Mouse (Mus musculus) liver, postnatal 0 days (tissue): ENCODE measurements around the gene Adcy4.

Source experiments
- CTCF ChIP-seq: sonication (generic); IDR thresholded peaks from 2 replicates; pipeline ENCODE4 v1.5.1; 2016; ENCODE audit warnings: antibody characterized with exemption, low read depth
- EP300 ChIP-seq: IDR thresholded peaks from 2 replicates; pipeline ENCODE4 v1.6.1; 2016; ENCODE audit warnings: antibody characterized with exemption, low read depth, mild to moderate bottlenecking

DNA sequence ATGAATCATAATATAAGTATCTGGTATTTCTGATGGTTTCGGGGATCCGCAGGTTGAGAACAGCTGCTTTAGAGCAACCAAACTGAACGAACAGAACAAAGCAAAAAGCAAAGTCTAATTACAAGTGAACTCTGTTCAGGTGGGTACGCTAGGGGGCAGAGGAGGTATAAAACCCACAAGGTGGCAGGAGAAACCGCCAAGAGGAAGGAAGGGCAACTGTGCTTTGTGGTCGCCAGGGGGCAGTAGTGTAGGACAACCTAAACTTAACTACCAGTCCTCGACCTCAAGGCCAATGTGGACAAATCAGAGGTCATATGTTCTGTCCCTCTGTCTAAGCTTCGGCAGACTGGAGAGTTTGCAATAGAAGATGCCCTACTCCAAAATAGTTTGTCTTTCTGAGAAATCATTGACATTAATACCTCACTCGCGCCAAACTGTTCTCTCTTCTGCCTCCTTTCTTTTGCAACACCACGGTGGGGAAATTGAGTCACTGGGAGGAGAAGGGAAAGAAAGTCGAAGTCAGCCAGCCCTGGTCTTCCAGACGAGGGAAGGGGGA is 38.6 kb upstream of the Adcy4 start:
- TF ChIP-seq CTCF (peak; percentile 98), EP300 (no peak)
